Mouse (Mus musculus) spleen, adult 2 months (tissue): ENCODE results near the gene Abr. TPM values are rescaled to one million over a fixed set of nuclear protein-coding genes. Genes with fewer than 3 reads are reported as not detected.
A peak's percentile ranks its signal among the peaks of the same experiment; 100 is the strongest.

ENCODE experiments used
- DNase-seq, 2 experiments: peaks; one replicate each; pipeline versions ENCODE4 v3.0.0 to v3.0.0-alpha.2; 2012 to 2021; ENCODE audit warnings: low spot score in 2 of 2, low read depth in 1 of 2
- H3K27ac ChIP-seq: fragments of 200-500 bp; 2 replicates; pipeline ENCODE4 v1.5.1; 2012; ENCODE audit warnings: low read length, inconsistent platforms; ENCODE audit not compliant: insufficient read depth
- H3K27me3 ChIP-seq: fragments of 200-500 bp; 2 replicates; pipeline ENCODE4 v1.6.1; 2012; ENCODE audit warnings: mild to moderate bottlenecking, moderate library complexity, low read length, inconsistent platforms; ENCODE audit not compliant: control insufficient read depth, insufficient read depth
- H3K36me3 ChIP-seq: fragments of 200-500 bp; 2 replicates; pipeline ENCODE4 v1.6.1; 2012; ENCODE audit warnings: mild to moderate bottlenecking, low read length, inconsistent platforms; ENCODE audit not compliant: control insufficient read depth, insufficient read depth
- H3K4me1 ChIP-seq: fragments of 200-500 bp; 2 replicates; pipeline ENCODE4 v1.6.1; 2011; ENCODE audit warnings: inconsistent platforms; ENCODE audit not compliant: control insufficient read depth, insufficient read depth, insufficient read length
- H3K4me3 ChIP-seq: fragments of 200-500 bp; 2 replicates; pipeline ENCODE4 v1.5.1; 2011; ENCODE audit warnings: mild to moderate bottlenecking, inconsistent platforms; ENCODE audit not compliant: insufficient read depth, insufficient read length; ENCODE audit errors: extremely low read depth
- CTCF ChIP-seq: fragments of 200-500 bp; IDR thresholded peaks from 2 replicates; pipeline ENCODE4 v1.5.1; 2011; ENCODE audit warnings: mild to moderate bottlenecking, inconsistent platforms; ENCODE audit not compliant: insufficient read depth, insufficient read length, insufficient replicate concordance; ENCODE audit errors: extremely low read depth
- POLR2A ChIP-seq: fragments of 200-500 bp; IDR thresholded peaks from 2 replicates; pipeline ENCODE4 v1.6.1; 2011; ENCODE audit warnings: low read depth, low read length, inconsistent platforms
- WGBS: fragments of 180-500 bp; shearing (Covaris S2); methylation state at CpG from one replicate; pipeline ENCODE4 v1.1.7; 2018; 5-methylcytosine and 5-hydroxymethylcytosine counted together
- polyA plus RNA-seq: library from polyadenylated mRNA; depleted of rRNA; stranded (reverse); fragments of >200 nt; gene quantifications from 2 replicates; pipeline ENCODE4 v1.2.3, GENCODE M21; 2012

Abr gene
- polyA plus RNA-seq, 1 experiment = 37.2 TPM

- TF ChIP-seq POLR2A (no peak), CTCF (no peak)
- no peak for DNase-seq
- WGBS = 91% methylated on average over 32 of the region's 32 CpGs
- H3K4me1 ChIP-seq = no peaks in the 10 kb centered on the region; the same call in 1 of the 2 replicates
- H3K27me3 ChIP-seq = no peaks in the 10 kb centered on the region
- no peak overlapping the region for H3K27ac ChIP-seq
- H3K4me3 ChIP-seq = no peak overlapping the region
- no peaks in the 10 kb centered on the region for H3K36me3 ChIP-seq
Measured at GRCm38 (mm10) chr11:76508831-76509595, 113.1 kb downstream of the Abr start.

GRCm38 (mm10) chr11:76508125-76508524 lies 114.0 kb downstream of the Abr start:
- 96% methylated on average over 4 of the region's 4 CpGs for WGBS
- H3K27ac ChIP-seq = no peak overlapping the region
- no peak for DNase-seq
- no peak overlapping the region for H3K4me3 ChIP-seq
- TF ChIP-seq POLR2A = no peak
- no peak for TF ChIP-seq CTCF
- no peaks in the 10 kb centered on the region; the same call in 1 of the 2 replicates for H3K4me1 ChIP-seq
- no peaks in the 10 kb centered on the region for H3K27me3 ChIP-seq
- H3K36me3 ChIP-seq = no peaks in the 10 kb centered on the region

- Histone ChIP-seq H3K27ac (no peak overlapping the region), H3K4me1 (no peaks in the 10 kb centered on the region; the same call in 1 of the 2 replicates), H3K4me3 (no peak overlapping the region), H3K36me3 (no peaks in the 10 kb centered on the region), H3K27me3 (no peaks in the 10 kb centered on the region)
- no peak for DNase-seq
- TF ChIP-seq POLR2A (no peak), CTCF (no peak)
- WGBS = 84% methylated on average over 8 of the region's 8 CpGs
Measured at GRCm38 (mm10) chr11:76507302-76508124, 114.6 kb downstream of the Abr start.

- no peak for TF ChIP-seq POLR2A
- TF ChIP-seq CTCF = peak; percentile 20; the same call in 1 of the 2 replicates
- Histone ChIP-seq H3K4me3 (no peak overlapping the region), H3K27me3 (no peaks in the 10 kb centered on the region), H3K27ac (no peak overlapping the region), H3K36me3 (no peaks in the 10 kb centered on the region), H3K4me1 (no peaks in the 10 kb centered on the region; the same call in 1 of the 2 replicates)
- 76% methylated on average over 5 of the region's 5 CpGs for WGBS
- peak in 1 of 2 experiments; percentile 36 for DNase-seq
Measured at GRCm38 (mm10) chr11:76506514-76507228, 115.4 kb downstream of the Abr start.

- no peaks in the 10 kb centered on the region for H3K27me3 ChIP-seq
- no peak overlapping the region for H3K27ac ChIP-seq
- no peak overlapping the region for H3K4me3 ChIP-seq
- TF ChIP-seq POLR2A (no peak), CTCF (no peak)
- no peak for DNase-seq
- H3K4me1 ChIP-seq = no peaks in the 10 kb centered on the region; the same call in 1 of the 2 replicates
- no peaks in the 10 kb centered on the region for H3K36me3 ChIP-seq
- WGBS = 31% methylated on average over 1 of the region's 1 CpGs
Measured at GRCm38 (mm10) chr11:76505106-76505505, 117.0 kb downstream of the Abr start.

GRCm38 (mm10) chr11:76504058-76504457 lies 118.1 kb downstream of the Abr start:
- WGBS = 32% methylated on average over 5 of the region's 5 CpGs
- Histone ChIP-seq H3K27me3 (no peaks in the 10 kb centered on the region), H3K4me1 (no peaks in the 10 kb centered on the region; the same call in 1 of the 2 replicates), H3K27ac (no peak overlapping the region), H3K4me3 (no peak overlapping the region), H3K36me3 (no peaks in the 10 kb centered on the region)
- DNase-seq = no peak
- TF ChIP-seq POLR2A (no peak), CTCF (no peak)
